Mouse (Mus musculus): ENCODE results near the gene Ccpg1os. TPM values are rescaled to one million over a fixed set of nuclear protein-coding genes. Genes with fewer than 3 reads are reported as not detected.

Ccpg1os gene
- polyA plus RNA-seq, 1 experiment from 2014 or later, result 28.1 TPM

DNA sequence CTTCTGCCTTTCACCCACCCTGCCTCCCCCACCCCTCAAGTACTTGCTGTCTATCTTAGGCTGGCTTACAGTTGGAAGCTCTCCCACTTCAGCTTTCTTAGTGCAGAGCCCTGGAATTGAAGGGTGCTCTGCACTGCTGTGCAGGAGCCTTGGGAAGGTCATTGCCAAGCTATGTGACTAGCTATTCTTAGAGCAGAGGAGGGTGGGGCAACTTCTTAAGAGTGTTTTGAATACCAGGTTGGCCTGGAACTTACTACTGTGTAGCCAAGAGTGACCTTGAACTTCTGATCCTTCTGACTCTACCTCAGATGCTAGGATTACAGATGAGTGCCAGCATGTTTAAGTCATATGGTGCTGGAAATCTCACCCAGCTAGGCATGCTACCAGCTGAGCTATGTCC lies 11.0 kb upstream of the Ccpg1os start:
- no peak overlapping the region for H3K4me2 ChIP-seq (replicated peaks; ENCODE audit: low read depth, low read length)
- DNase-seq (ENCODE audit: low spot score), result no peak
- no peaks in the 10 kb centered on the region for H3K9me3 ChIP-seq (ENCODE audit: control insufficient read depth, low read length)
- H3K27ac ChIP-seq (ENCODE audit: low read depth, low read length), result no peak overlapping the region
- H3K4me1 ChIP-seq (replicated peaks; ENCODE audit: control insufficient read depth, insufficient read depth, low read length), result no peaks in the 10 kb centered on the region
- H3K9ac ChIP-seq (ENCODE audit: low read depth, low read length), result no peak overlapping the region
- no peak for ATAC-seq (ENCODE audit: low FRiP score)
- no peak overlapping the region for H3K4me3 ChIP-seq (ENCODE audit: low read depth, low read length)
- no peaks in the 10 kb centered on the region for H3K27me3 ChIP-seq (ENCODE audit: control insufficient read depth, insufficient read depth, low read length)
- no peaks in the 10 kb centered on the region for H3K36me3 ChIP-seq (ENCODE audit: control insufficient read depth, insufficient read depth, low read length)

DNA sequence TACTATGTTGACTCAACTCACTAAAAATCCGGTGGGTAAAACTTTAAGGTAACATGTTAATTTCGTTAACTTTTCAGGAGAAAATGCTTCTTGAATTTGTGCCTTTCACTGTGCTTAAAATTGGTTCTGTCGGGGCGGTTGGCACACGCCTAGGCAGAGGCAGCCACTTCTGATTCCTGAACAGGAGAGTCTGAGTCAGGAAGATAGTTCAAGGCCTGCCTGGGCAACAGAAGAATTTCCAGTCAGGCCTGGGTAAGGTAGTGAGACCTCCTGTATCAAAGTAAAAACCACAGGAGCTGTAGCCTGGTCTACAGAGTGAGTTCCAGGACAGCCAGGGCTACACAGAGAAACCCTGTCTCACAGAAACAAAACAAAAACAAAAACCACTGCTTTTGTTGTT lies 7.4 kb upstream of the Ccpg1os start:
- Histone ChIP-seq H3K27me3 (ENCODE audit: control insufficient read depth, insufficient read depth, low read length) (no peaks in the 10 kb centered on the region), H3K9ac (ENCODE audit: low read depth, low read length) (no peak overlapping the region), H3K9me3 (ENCODE audit: control insufficient read depth, low read length) (no peaks in the 10 kb centered on the region), H3K4me2 (replicated peaks; ENCODE audit: low read depth, low read length) (no peak overlapping the region), H3K36me3 (ENCODE audit: control insufficient read depth, insufficient read depth, low read length) (no peaks in the 10 kb centered on the region), H3K4me1 (replicated peaks; ENCODE audit: control insufficient read depth, insufficient read depth, low read length) (no peaks in the 10 kb centered on the region), H3K27ac (ENCODE audit: low read depth, low read length) (no peak overlapping the region), H3K4me3 (ENCODE audit: low read depth, low read length) (no peak overlapping the region)
- ATAC-seq (ENCODE audit: low FRiP score), result no peak
- WGBS, result 88% methylated on average over 5 of the region's 5 CpGs
- DNase-seq (ENCODE audit: low spot score), result no peak

DNA sequence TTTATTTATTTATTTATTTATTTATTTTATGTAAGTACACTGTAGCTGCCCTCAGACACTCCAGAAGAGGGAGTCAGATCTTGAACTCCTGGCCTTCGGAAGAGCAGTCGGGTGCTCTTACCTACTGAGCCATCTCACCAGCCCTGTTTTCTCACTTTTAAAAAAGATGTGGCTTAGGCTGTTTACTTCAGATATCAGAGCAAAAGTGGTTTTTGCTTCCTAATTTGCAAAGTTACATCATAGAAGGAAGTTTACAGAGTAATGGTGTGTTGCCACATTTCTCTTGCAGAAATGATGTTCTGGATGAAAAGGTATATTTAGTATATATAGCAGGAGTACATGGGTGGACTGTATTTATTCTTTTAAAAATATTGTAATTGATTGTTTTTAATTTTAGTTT lies 6.2 kb upstream of the Ccpg1os start:
- no peak overlapping the region for H3K4me3 ChIP-seq (ENCODE audit: low read depth, low read length)
- WGBS, result 94% methylated on average over 2 of the region's 2 CpGs
- no peaks in the 10 kb centered on the region for H3K27me3 ChIP-seq (ENCODE audit: control insufficient read depth, insufficient read depth, low read length)
- no peaks in the 10 kb centered on the region for H3K36me3 ChIP-seq (ENCODE audit: control insufficient read depth, insufficient read depth, low read length)
- no peak overlapping the region for H3K9ac ChIP-seq (ENCODE audit: low read depth, low read length)
- H3K4me1 ChIP-seq (replicated peaks; ENCODE audit: control insufficient read depth, insufficient read depth, low read length), result no peaks in the 10 kb centered on the region
- DNase-seq (ENCODE audit: low spot score), result no peak
- no peaks in the 10 kb centered on the region for H3K9me3 ChIP-seq (ENCODE audit: control insufficient read depth, low read length)
- H3K4me2 ChIP-seq (replicated peaks; ENCODE audit: low read depth, low read length), result no peak overlapping the region
- H3K27ac ChIP-seq (ENCODE audit: low read depth, low read length), result no peak overlapping the region
- ATAC-seq (ENCODE audit: low FRiP score), result no peak

GRCm38 (mm10) chr9:72988706-72989105 lies 3.5 kb upstream of the Ccpg1os start:
- Histone ChIP-seq H3K4me1 (replicated peaks; ENCODE audit: control insufficient read depth, insufficient read depth, low read length) (peaks cover 4% of the 10 kb centered on the region), H3K27me3 (ENCODE audit: control insufficient read depth, insufficient read depth, low read length) (no peaks in the 10 kb centered on the region), H3K9ac (ENCODE audit: low read depth, low read length) (no peak overlapping the region), H3K4me2 (replicated peaks; ENCODE audit: low read depth, low read length) (no peak overlapping the region), H3K36me3 (ENCODE audit: control insufficient read depth, insufficient read depth, low read length) (no peaks in the 10 kb centered on the region), H3K27ac (ENCODE audit: low read depth, low read length) (no peak overlapping the region), H3K4me3 (ENCODE audit: low read depth, low read length) (no peak overlapping the region), H3K9me3 (ENCODE audit: control insufficient read depth, low read length) (no peaks in the 10 kb centered on the region)
- WGBS, result 82% methylated on average over 5 of the region's 5 CpGs
- DNase-seq (ENCODE audit: low spot score) (no peak), ATAC-seq (ENCODE audit: low FRiP score) (no peak)

- no peak overlapping the region for H3K9ac ChIP-seq (ENCODE audit: low read depth, low read length)
- H3K27me3 ChIP-seq (ENCODE audit: control insufficient read depth, insufficient read depth, low read length), result no peaks in the 10 kb centered on the region
- no peak overlapping the region for H3K4me2 ChIP-seq (replicated peaks; ENCODE audit: low read depth, low read length)
- no peak for ATAC-seq (ENCODE audit: low FRiP score)
- H3K9me3 ChIP-seq (ENCODE audit: control insufficient read depth, low read length), result no peaks in the 10 kb centered on the region
- no peak overlapping the region for H3K27ac ChIP-seq (ENCODE audit: low read depth, low read length)
- DNase-seq (ENCODE audit: low spot score), result no peak
- H3K36me3 ChIP-seq (ENCODE audit: control insufficient read depth, insufficient read depth, low read length), result no peaks in the 10 kb centered on the region
- peaks cover 4% of the 10 kb centered on the region for H3K4me1 ChIP-seq (replicated peaks; ENCODE audit: control insufficient read depth, insufficient read depth, low read length)
- H3K4me3 ChIP-seq (ENCODE audit: low read depth, low read length), result no peak overlapping the region
- WGBS, result 67% methylated on average over 3 of the region's 3 CpGs
These were observed 2.5 kb upstream of the Ccpg1os start for GRCm38 (mm10) chr9:72987703-72988102.

DNA sequence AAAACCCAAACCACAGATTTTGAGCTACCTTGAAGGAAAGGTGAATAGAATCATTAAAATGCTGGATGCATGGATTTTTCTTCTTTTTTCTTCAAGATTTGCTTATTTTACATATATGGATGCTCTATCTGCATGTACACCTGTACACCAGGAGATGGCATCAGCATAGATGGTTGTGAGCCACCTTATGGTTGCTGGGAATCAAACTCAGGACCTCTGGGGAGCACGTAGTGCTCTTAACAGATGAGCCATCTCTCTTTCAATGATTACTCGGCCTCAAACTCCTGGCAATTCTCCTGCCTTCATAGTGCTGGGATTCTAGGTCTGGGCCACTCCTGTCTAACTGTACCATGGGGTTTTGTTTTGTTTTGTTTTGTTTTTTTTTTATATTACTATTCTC lies 2.1 kb downstream of the Ccpg1os start:
- DNase-seq (ENCODE audit: low spot score), result no peak
- ATAC-seq (ENCODE audit: low FRiP score), result no peak
- Histone ChIP-seq H3K4me1 (replicated peaks; ENCODE audit: control insufficient read depth, insufficient read depth, low read length) (peaks cover 4% of the 10 kb centered on the region), H3K9me3 (ENCODE audit: control insufficient read depth, low read length) (no peaks in the 10 kb centered on the region), H3K27ac (ENCODE audit: low read depth, low read length) (no peak overlapping the region), H3K9ac (ENCODE audit: low read depth, low read length) (no peak overlapping the region), H3K4me2 (replicated peaks; ENCODE audit: low read depth, low read length) (no peak overlapping the region), H3K36me3 (ENCODE audit: control insufficient read depth, insufficient read depth, low read length) (no peaks in the 10 kb centered on the region), H3K4me3 (ENCODE audit: low read depth, low read length) (no peak overlapping the region), H3K27me3 (ENCODE audit: control insufficient read depth, insufficient read depth, low read length) (no peaks in the 10 kb centered on the region)
- 66% methylated on average over 2 of the region's 2 CpGs for WGBS

DNA sequence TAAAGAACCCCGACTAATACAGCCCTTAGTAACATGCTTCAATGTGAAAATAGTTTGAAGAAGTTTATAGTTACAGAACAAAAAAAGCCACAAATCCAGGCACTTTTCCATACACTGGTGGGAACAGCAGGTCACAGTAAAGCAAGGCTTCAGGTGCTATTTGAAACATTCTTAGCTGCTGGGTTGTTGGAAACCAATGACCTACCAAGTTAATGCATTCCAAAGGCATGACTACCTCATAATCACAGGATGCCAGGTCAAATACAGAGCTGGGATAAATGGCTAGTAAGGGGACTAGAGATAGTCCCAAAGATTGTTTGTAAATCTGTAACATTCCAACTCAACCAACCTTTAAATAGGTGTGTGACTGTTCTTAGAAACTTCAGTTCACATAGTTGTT lies 9.9 kb downstream of the Ccpg1os start:
- WGBS, result 82% methylated on average over 1 of the region's 1 CpGs
- H3K4me3 ChIP-seq (ENCODE audit: low read depth, low read length), result no peak overlapping the region
- H3K27me3 ChIP-seq (ENCODE audit: control insufficient read depth, insufficient read depth, low read length), result no peaks in the 10 kb centered on the region
- H3K9me3 ChIP-seq (ENCODE audit: control insufficient read depth, low read length), result no peaks in the 10 kb centered on the region
- no peak overlapping the region for H3K4me2 ChIP-seq (replicated peaks; ENCODE audit: low read depth, low read length)
- no peak overlapping the region for H3K27ac ChIP-seq (ENCODE audit: low read depth, low read length)
- ATAC-seq (ENCODE audit: low FRiP score), result no peak
- H3K4me1 ChIP-seq (replicated peaks; ENCODE audit: control insufficient read depth, insufficient read depth, low read length), result no peaks in the 10 kb centered on the region
- no peak for DNase-seq (ENCODE audit: low spot score)
- no peak overlapping the region for H3K9ac ChIP-seq (ENCODE audit: low read depth, low read length)
- no peaks in the 10 kb centered on the region for H3K36me3 ChIP-seq (ENCODE audit: control insufficient read depth, insufficient read depth, low read length)

DNA sequence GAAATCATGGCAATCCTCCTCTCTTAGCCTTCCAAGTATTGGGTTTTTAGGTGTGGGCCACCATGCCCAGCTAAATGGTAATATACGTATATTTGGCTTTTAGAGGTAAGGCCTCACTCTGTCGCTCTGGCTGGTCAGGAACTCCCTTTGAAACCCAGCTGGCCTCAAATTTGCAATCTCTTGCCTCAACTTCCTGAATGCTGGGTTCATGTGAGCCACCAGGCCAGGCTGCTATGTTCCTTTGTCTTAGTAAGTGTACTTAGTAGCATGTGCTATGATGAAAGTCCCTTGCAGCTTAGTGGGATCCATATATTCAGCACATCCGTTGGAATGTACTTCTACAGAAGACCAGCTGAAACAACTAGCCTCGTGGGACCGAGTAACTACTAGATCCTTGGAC lies 10.4 kb downstream of the Ccpg1os start:
- no peaks in the 10 kb centered on the region for H3K27me3 ChIP-seq (ENCODE audit: control insufficient read depth, insufficient read depth, low read length)
- no peaks in the 10 kb centered on the region for H3K36me3 ChIP-seq (ENCODE audit: control insufficient read depth, insufficient read depth, low read length)
- no peak overlapping the region for H3K27ac ChIP-seq (ENCODE audit: low read depth, low read length)
- H3K9ac ChIP-seq (ENCODE audit: low read depth, low read length), result no peak overlapping the region
- 87% methylated on average over 5 of the region's 5 CpGs for WGBS
- ATAC-seq (ENCODE audit: low FRiP score), result no peak
- no peaks in the 10 kb centered on the region for H3K4me1 ChIP-seq (replicated peaks; ENCODE audit: control insufficient read depth, insufficient read depth, low read length)
- DNase-seq (ENCODE audit: low spot score), result no peak
- no peak overlapping the region for H3K4me3 ChIP-seq (ENCODE audit: low read depth, low read length)
- H3K4me2 ChIP-seq (replicated peaks; ENCODE audit: low read depth, low read length), result no peak overlapping the region
- H3K9me3 ChIP-seq (ENCODE audit: control insufficient read depth, low read length), result no peaks in the 10 kb centered on the region

- no peak overlapping the region for H3K9ac ChIP-seq (ENCODE audit: low read depth, low read length)
- H3K27me3 ChIP-seq (ENCODE audit: control insufficient read depth, insufficient read depth, low read length), result no peaks in the 10 kb centered on the region
- ATAC-seq (ENCODE audit: low FRiP score) (no peak), DNase-seq (ENCODE audit: low spot score) (no peak)
- H3K4me3 ChIP-seq (ENCODE audit: low read depth, low read length), result no peak overlapping the region
- H3K4me2 ChIP-seq (replicated peaks; ENCODE audit: low read depth, low read length), result no peak overlapping the region
- no peaks in the 10 kb centered on the region for H3K9me3 ChIP-seq (ENCODE audit: control insufficient read depth, low read length)
- H3K27ac ChIP-seq (ENCODE audit: low read depth, low read length), result no peak overlapping the region
- no peaks in the 10 kb centered on the region for H3K36me3 ChIP-seq (ENCODE audit: control insufficient read depth, insufficient read depth, low read length)
- no peaks in the 10 kb centered on the region for H3K4me1 ChIP-seq (replicated peaks; ENCODE audit: control insufficient read depth, insufficient read depth, low read length)
These were observed 12.2 kb downstream of the Ccpg1os start for GRCm38 (mm10) chr9:72972984-72973383.
